Mouse (Mus musculus) myocyte (in vitro differentiated cells): ENCODE measurements around the gene Cd5. TPM values are rescaled to one million over a fixed set of nuclear protein-coding genes. Genes with fewer than 3 reads are reported as not detected.

Experiments
- H3K27me3 ChIP-seq: one replicate; pipeline ENCODE4 v1.6.1; 2011; ENCODE audit not compliant: control insufficient read depth, insufficient read depth, insufficient read length
- H3K36me3 ChIP-seq: one replicate; pipeline ENCODE4 v1.6.1; 2011; ENCODE audit not compliant: control insufficient read depth, insufficient read depth
- H3K4me2 ChIP-seq: one replicate; pipeline ENCODE4 v1.6.1; 2011; ENCODE audit warnings: low read depth, control low read depth
- H3K4me3 ChIP-seq: one replicate; pipeline ENCODE4 v1.5.1; 2011; ENCODE audit warnings: mild to moderate bottlenecking, control low read depth, moderate library complexity
- H3K79me2 ChIP-seq: one replicate; pipeline ENCODE4 v1.6.1; 2011; ENCODE audit not compliant: control insufficient read depth, insufficient read depth
- H3ac ChIP-seq: one replicate; pipeline ENCODE4 v1.6.1; 2011; ENCODE audit not compliant: control insufficient read depth, insufficient read length
- CEBPB ChIP-seq: IDR thresholded peaks from 2 replicates; pipeline ENCODE4 v1.6.1; 2011; ENCODE audit warnings: mild to moderate bottlenecking, moderate library complexity; ENCODE audit not compliant: poor library complexity, insufficient read depth, severe bottlenecking
- E2F4 ChIP-seq: IDR thresholded peaks from one replicate; pipeline ENCODE4 v1.6.1; 2011; ENCODE audit warnings: mild to moderate bottlenecking, control low read depth, moderate library complexity; ENCODE audit not compliant: insufficient read depth
- MAX ChIP-seq: IDR thresholded peaks from one replicate; pipeline ENCODE4 v1.6.1; 2011; ENCODE audit warnings: low read depth, mild to moderate bottlenecking, control low read depth
- MYOD1 ChIP-seq, 3 experiments: IDR thresholded peaks; one replicate each; pipeline ENCODE4 v1.6.1; 2011; ENCODE audit warnings: control low read depth in 2 of 3, low read depth in 2 of 3, mild to moderate bottlenecking in 2 of 3, moderate library complexity in 1 of 3; ENCODE audit not compliant: insufficient read length in 2 of 3, control insufficient read depth in 1 of 3
- MYOG ChIP-seq, 3 experiments: IDR thresholded peaks; one replicate each; pipeline ENCODE4 v1.6.1; 2011; ENCODE audit warnings: control low read depth in 2 of 3, low read depth in 2 of 3, mild to moderate bottlenecking in 2 of 3; ENCODE audit not compliant: insufficient read length in 2 of 3, control insufficient read depth in 1 of 3, insufficient read depth in 1 of 3
- POLR2A ChIP-seq: IDR thresholded peaks from one replicate; pipeline ENCODE4 v1.6.1; 2011; ENCODE audit warnings: low read depth, mild to moderate bottlenecking, control low read depth, moderate library complexity; ENCODE audit not compliant: insufficient read length
- POLR2AphosphoS2 ChIP-seq: IDR thresholded peaks from one replicate; pipeline ENCODE4 v1.6.1; 2011; ENCODE audit warnings: low read depth, control low read depth; ENCODE audit not compliant: insufficient read length
- REST ChIP-seq: IDR thresholded peaks from one replicate; pipeline ENCODE4 v1.6.1; 2011; ENCODE audit warnings: mild to moderate bottlenecking, control low read depth, moderate library complexity; ENCODE audit not compliant: insufficient read depth, insufficient read length
- SRF ChIP-seq: IDR thresholded peaks from one replicate; pipeline ENCODE4 v1.6.1; 2011; ENCODE audit warnings: low read depth; ENCODE audit not compliant: control insufficient read depth, insufficient read length
- TCF12 ChIP-seq: IDR thresholded peaks from one replicate; pipeline ENCODE4 v1.6.1; 2011; ENCODE audit warnings: mild to moderate bottlenecking, control low read depth; ENCODE audit not compliant: poor library complexity, insufficient read depth, severe bottlenecking
- TCF3 ChIP-seq: IDR thresholded peaks from one replicate; pipeline ENCODE4 v1.6.1; 2011; ENCODE audit warnings: low read depth, control low read depth; ENCODE audit not compliant: insufficient read length
- USF1 ChIP-seq: IDR thresholded peaks from one replicate; pipeline ENCODE4 v1.6.1; 2011; ENCODE audit warnings: low read depth, mild to moderate bottlenecking, control low read depth, moderate library complexity
- polyA plus RNA-seq: library from polyadenylated mRNA; unstranded; fragments of >200 nt; fragmentation: generic; extraction: Trizol; gene quantifications from one replicate; pipeline ENCODE4 v1.2.1, GENCODE M21; 2012; ENCODE audit warnings: missing spikeins

Gene Cd5
- polyA plus RNA-seq, 1 experiment = not detected

DNA sequence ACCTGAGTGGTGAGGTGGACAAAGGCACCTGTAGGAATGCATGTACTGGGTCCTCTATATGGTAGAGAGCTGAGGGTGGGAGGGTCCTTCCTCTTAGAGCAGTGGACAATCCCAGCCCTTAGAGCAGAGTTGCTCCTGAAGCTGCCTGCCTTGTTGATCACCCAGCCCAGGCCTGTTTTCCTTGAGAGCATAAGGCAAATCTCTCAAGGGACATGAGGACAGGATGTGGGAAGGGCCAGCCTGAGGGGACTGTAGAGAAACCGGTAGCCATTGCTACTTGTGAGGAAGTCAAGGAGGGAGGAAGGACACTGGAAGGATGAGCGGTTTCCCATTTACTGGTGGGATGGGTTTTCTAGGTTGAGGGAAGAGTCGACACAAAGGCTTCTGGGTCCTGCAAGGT is 3.8 kb upstream of the Cd5 start:
- TF ChIP-seq MYOD1 (IDR thresholded peaks at IDR 0.05; ENCODE audit: control insufficient read depth in 1 of 3, insufficient read length in 2 of 3, low read depth in 2 of 3) (no peak), MAX (no peak), MYOG (IDR thresholded peaks at IDR 0.05; ENCODE audit: control insufficient read depth in 1 of 3, insufficient read depth in 1 of 3, insufficient read length in 2 of 3, low read depth in 2 of 3) (no peak), POLR2A (no peak), POLR2AphosphoS2 (no peak), USF1 (no peak), REST (no peak), SRF (no peak), TCF3 (no peak)
- Histone ChIP-seq H3K27me3 (no peaks in the 10 kb centered on the region), H3K4me3 (no peak overlapping the region)

DNA sequence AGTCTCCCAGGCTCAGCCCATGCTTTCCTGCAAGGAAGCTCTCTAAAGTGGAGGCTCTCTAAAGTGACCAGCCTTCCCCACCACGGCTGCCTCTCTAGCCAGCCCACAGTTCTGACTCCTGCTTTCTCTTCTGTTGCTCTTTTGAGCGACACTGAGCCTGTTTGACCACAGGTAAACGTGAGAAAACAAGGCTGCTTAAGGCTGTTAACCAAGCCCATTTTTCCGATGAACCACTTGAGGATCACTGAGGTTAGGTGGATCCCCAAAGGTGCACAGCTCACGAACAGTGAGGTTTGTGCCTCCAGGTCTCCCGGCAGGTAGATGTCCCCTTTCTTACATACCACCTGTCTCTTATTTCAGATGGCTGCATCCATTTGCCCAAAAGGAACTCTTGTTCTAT is 3.3 kb upstream of the Cd5 start:
- H3K79me2 ChIP-seq = no peaks in the 10 kb centered on the region
- H3K36me3 ChIP-seq = no peaks in the 10 kb centered on the region
- no peak overlapping the region for H3K4me3 ChIP-seq
- no peak overlapping the region for H3ac ChIP-seq
- no peaks in the 10 kb centered on the region for H3K27me3 ChIP-seq
- TF ChIP-seq REST = no peak
- no peak for TF ChIP-seq TCF3
- no peak for TF ChIP-seq SRF
- TF ChIP-seq E2F4 = no peak
- TF ChIP-seq MYOG (IDR thresholded peaks at IDR 0.05; ENCODE audit: control insufficient read depth in 1 of 3, insufficient read depth in 1 of 3, insufficient read length in 2 of 3, low read depth in 2 of 3) = no peak
- no peak for TF ChIP-seq MYOD1 (IDR thresholded peaks at IDR 0.05; ENCODE audit: control insufficient read depth in 1 of 3, insufficient read length in 2 of 3, low read depth in 2 of 3)
- TF ChIP-seq TCF12 = no peak
- no peak for TF ChIP-seq POLR2A
- TF ChIP-seq USF1 = no peak
- no peak for TF ChIP-seq MAX
- no peak overlapping the region for H3K4me2 ChIP-seq

More for the DNA sequence above, 3.8 kb upstream of the Cd5 start:
- H3K36me3 ChIP-seq = no peaks in the 10 kb centered on the region
- H3K4me2 ChIP-seq = no peak overlapping the region
- no peak overlapping the region for H3ac ChIP-seq
- H3K79me2 ChIP-seq = no peaks in the 10 kb centered on the region

DNA sequence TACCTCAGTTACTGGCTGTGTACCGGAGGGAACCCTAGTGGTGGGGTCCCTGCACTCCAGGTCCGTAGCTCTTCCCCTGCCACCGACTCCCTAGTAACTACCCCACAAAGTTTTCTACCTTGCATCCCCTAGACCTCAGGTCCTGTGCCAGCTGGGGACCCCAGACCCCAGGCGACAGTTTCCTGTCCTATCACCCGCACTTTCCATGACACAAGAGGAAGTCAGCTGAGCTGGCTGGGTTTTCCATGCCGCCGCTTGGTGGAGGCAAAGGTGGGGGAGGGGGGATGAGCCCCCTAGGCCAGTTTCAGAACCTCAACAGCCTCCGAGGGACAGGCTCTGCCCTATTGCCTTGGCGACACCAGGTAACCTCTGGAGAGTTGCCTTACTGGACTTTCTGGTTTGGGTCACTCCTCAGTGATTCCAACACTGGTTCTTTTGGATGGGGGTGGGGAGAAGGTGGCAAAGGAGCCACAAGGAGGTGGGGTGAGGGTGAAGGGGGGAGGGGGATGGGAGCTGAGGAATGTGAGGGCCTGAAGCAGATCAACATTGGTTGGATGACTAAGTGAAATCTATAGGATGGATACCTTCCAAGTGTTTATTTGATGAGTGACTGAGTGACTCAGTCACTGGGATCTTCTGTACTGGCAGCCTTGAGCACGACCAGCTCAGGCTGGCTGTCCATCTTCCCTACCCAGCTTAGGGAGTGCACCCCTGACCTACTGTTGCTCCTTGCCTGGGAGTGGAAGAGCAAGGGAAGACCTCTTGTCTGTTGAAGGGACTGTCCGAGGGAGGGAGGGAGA is 2.0 kb upstream of the Cd5 start:
- TF ChIP-seq CEBPB (no peak), POLR2A (no peak), MAX (no peak), MYOG (IDR thresholded peaks at IDR 0.05; ENCODE audit: control insufficient read depth in 1 of 3, insufficient read depth in 1 of 3, insufficient read length in 2 of 3, low read depth in 2 of 3) (no peak), REST (no peak), TCF12 (no peak), SRF (no peak), E2F4 (no peak), MYOD1 (IDR thresholded peaks at IDR 0.05; ENCODE audit: control insufficient read depth in 1 of 3, insufficient read length in 2 of 3, low read depth in 2 of 3) (no peak), TCF3 (no peak), POLR2AphosphoS2 (no peak), USF1 (no peak)
- Histone ChIP-seq H3K36me3 (no peaks in the 10 kb centered on the region), H3K4me3 (no peak overlapping the region), H3ac (no peak overlapping the region), H3K4me2 (no peak overlapping the region), H3K27me3 (no peaks in the 10 kb centered on the region), H3K79me2 (no peaks in the 10 kb centered on the region)

DNA sequence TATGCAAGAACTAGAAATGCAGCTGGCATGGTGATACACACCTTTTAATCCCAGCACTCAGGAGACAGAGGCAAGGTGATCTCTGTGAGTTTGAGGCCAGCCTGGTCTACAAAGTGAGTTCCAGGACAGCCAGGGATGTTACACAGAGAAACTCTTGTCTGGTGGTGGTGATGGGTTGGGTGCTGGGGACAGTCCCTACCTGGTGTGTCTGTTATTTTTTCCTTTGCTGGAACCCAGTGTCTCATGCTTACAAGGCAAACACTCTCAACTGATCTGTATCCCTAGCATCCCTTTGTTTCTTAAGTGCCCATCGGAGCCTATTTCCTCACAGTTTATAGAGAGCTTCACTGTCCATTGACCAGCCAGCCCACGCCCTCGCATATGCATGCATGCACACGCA is 1.1 kb upstream of the Cd5 start:
- H3K4me2 ChIP-seq = no peak overlapping the region
- no peaks in the 10 kb centered on the region for H3K79me2 ChIP-seq
- no peak overlapping the region for H3ac ChIP-seq
- no peak overlapping the region for H3K4me3 ChIP-seq
- no peaks in the 10 kb centered on the region for H3K36me3 ChIP-seq
- no peaks in the 10 kb centered on the region for H3K27me3 ChIP-seq
- TF ChIP-seq MYOD1 (IDR thresholded peaks at IDR 0.05; ENCODE audit: control insufficient read depth in 1 of 3, insufficient read length in 2 of 3, low read depth in 2 of 3) = no peak
- no peak for TF ChIP-seq E2F4
- no peak for TF ChIP-seq SRF
- no peak for TF ChIP-seq TCF12
- TF ChIP-seq MYOG (IDR thresholded peaks at IDR 0.05; ENCODE audit: control insufficient read depth in 1 of 3, insufficient read depth in 1 of 3, insufficient read length in 2 of 3, low read depth in 2 of 3) = no peak
- no peak for TF ChIP-seq TCF3
- no peak for TF ChIP-seq CEBPB
